ENCODE assay signal across 35 mouse cellular contexts in the genomic region with DNA sequence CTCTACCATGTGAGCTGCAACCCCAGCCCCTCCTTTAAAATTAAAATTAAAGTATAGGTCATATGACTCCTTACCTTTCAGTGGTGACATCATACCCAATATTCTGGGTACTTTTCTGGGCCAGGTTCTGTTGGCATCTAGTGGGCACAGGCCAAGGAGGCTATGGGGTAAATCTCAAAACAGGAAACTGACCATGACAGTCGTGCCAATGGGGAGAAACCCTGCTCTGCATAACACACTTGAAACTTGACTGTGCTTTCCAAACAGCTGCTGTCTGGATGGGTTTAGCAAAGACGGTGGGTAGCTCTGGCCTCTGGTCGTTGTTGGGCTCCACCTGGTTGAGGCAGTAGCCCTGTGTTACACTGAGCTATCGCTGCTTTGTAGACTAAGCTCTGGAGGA. TPM values are rescaled to one million over a fixed set of nuclear protein-coding genes. Genes with fewer than 3 reads are reported as not detected.
"Had no signal": no experiment of that assay in that cellular context is flagged by ENCODE, and none has a peak within 500 bp of the region (broad histone marks: within the 10 kb centered on the region; RNA-seq: fewer than 3 reads in every experiment).

No protein-coding gene starts in this region.

- H3K27me3 ChIP-seq: heart, embryonic 12.5 days; heart, embryonic 13.5 days; heart, embryonic 15.5 days; hindbrain, embryonic 12.5 days; hindbrain, embryonic 13.5 days; hindbrain, embryonic 15.5 days; intestine, embryonic 15.5 days had no signal

- H3K4me1 ChIP-seq: hindbrain, embryonic 10.5 days; hindbrain, embryonic 12.5 days; hindbrain, embryonic 13.5 days; hindbrain, embryonic 15.5 days had no signal

- ATAC-seq: hindbrain, embryonic 16.5 days; hindbrain, postnatal 0 days; inflammation-experienced regulatory T-cells, adult 6 months; intestine, embryonic 15.5 days; intestine, embryonic 16.5 days; intestine, postnatal 0 days had no signal

- H3K36me3 ChIP-seq: heart, embryonic 15.5 days; intestine, embryonic 15.5 days had no signal

- H3K9me3 ChIP-seq: heart, embryonic 12.5 days; heart, embryonic 13.5 days; heart, embryonic 15.5 days; hindbrain, embryonic 10.5 days; hindbrain, embryonic 12.5 days; hindbrain, embryonic 13.5 days; hindbrain, embryonic 15.5 days; intestine, embryonic 15.5 days had no signal

- H3K4me2 ChIP-seq: heart, embryonic 11.5 days; heart, embryonic 12.5 days; heart, embryonic 13.5 days; heart, embryonic 15.5 days; hindbrain, embryonic 12.5 days; hindbrain, embryonic 13.5 days; hindbrain, embryonic 14.5 days; hindbrain, embryonic 15.5 days; intestine, embryonic 15.5 days had no signal

- DNase-seq: heart, postnatal 10 days; heart, postnatal 14 days; heart, postnatal 36 days; heart, postnatal 4 days; kidney, adult 11 months; kidney, adult 18-20 months; kidney, adult 2 months; kidney, adult 8-10 months; kidney, adult 9 months; kidney, postnatal 10 days; kidney, postnatal 14 days; kidney, postnatal 25 days; kidney, postnatal 36 days; kidney, postnatal 4 days; layer of hippocampus, adult 9-11 months; layer of hippocampus, postnatal 36 days had no signal

- H3K27ac ChIP-seq: heart, embryonic 13.5 days; heart, embryonic 15.5 days; hindbrain, embryonic 10.5 days; hindbrain, embryonic 12.5 days; hindbrain, embryonic 13.5 days; hindbrain, embryonic 14.5 days; hindbrain, embryonic 15.5 days; hindbrain, postnatal 0 days; intestine, embryonic 15.5 days; kidney, postnatal 0 days; layer of hippocampus, adult 2 months; left cerebral cortex, adult 2 months had no signal

- H3K9ac ChIP-seq: heart, embryonic 12.5 days; heart, embryonic 13.5 days; heart, embryonic 15.5 days; hindbrain, embryonic 12.5 days; hindbrain, embryonic 13.5 days; hindbrain, embryonic 14.5 days; hindbrain, embryonic 15.5 days; intestine, embryonic 15.5 days had no signal

- H3K4me3 ChIP-seq: heart, embryonic 12.5 days; heart, embryonic 13.5 days; heart, embryonic 15.5 days; hindbrain, embryonic 10.5 days; hindbrain, embryonic 12.5 days; hindbrain, embryonic 13.5 days; hindbrain, embryonic 15.5 days; intestine, embryonic 15.5 days; layer of hippocampus, adult 2 months; left cerebral cortex, adult 2 months had no signal

RNA-seq across cellular contexts. Expression of a gene that starts 57.4 kb away (rescaled TPM):
- total RNA-seq: hematopoietic stem cell, adult 5-6 weeks had no signal
- polyA plus RNA-seq: inflammation-experienced regulatory T-cells, adult 6 months had no signal
